Mouse (Mus musculus): ENCODE measurements around the gene Dach2. TPM values are rescaled to one million over a fixed set of nuclear protein-coding genes. Genes with fewer than 3 reads are reported as not detected.
"Not testable (repeated sequence)": the region's sequence is repeated elsewhere in the genome, so short reads cannot be mapped to it uniquely, and the experiment has no call there.

The Dach2 gene
- 0.37 and 0.87 TPM in 2 replicates for polyA plus RNA-seq (2014; fragmentation: Nextera tagmentation; extraction: Ambion mirVana)

DNA sequence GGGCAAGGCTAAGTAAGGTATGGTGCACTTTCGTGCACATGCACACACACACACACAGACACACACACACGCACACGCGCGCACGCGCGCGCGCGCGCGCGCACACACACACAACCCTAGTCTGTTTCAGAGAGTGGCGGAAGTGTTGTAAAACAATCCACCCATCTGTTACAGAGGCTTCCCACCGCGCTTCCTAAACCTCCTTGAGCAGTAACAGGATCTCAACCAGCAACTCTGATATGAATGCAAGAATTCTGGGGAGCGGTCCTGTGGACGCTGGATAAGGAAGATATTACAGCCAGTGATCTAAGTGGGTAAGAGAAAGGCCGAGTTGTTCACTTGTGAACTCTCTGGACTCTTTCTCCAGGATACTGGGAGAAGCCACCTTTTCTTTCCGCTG lies at the start of gene Dach2:
TSS of gene Dach2 (plus strand) at position 107 of the 400 bp plus-strand sequence.
- Histone ChIP-seq H3K4me1 (ENCODE audit: control insufficient read depth, insufficient read depth, low read length) (no peaks in the 10 kb centered on the region), H3K27me3 (ENCODE audit: control insufficient read depth, insufficient read depth, low read length) (no peaks in the 10 kb centered on the region), H3K27ac (ENCODE audit: low read depth, low read length) (no peak within 1 kb of the TSS), H3K36me3 (ENCODE audit: control insufficient read depth, insufficient read depth, low read length) (no peaks in the 10 kb centered on the region), H3K9me3 (replicated peaks; ENCODE audit: control insufficient read depth, low read length) (no peaks in the 10 kb centered on the region), H3K9ac (ENCODE audit: low read depth, low read length) (0 out of 2 replicates have a peak within 1 kb of the TSS, but pooled peaks have one; percentile 28), H3K4me3 (ENCODE audit: low read depth, low read length) (peak within 1 kb of the TSS; percentile 46), H3K4me2 (peak within 1 kb of the TSS; percentile 78)
- ATAC-seq (replicated peaks; ENCODE audit: insufficient number of reproducible peaks, low FRiP score, low TSS enrichment) = no peak
- 15% methylated on average over 21 of the region's 21 CpGs for WGBS (ENCODE audit: insufficient replicate concordance)

DNA sequence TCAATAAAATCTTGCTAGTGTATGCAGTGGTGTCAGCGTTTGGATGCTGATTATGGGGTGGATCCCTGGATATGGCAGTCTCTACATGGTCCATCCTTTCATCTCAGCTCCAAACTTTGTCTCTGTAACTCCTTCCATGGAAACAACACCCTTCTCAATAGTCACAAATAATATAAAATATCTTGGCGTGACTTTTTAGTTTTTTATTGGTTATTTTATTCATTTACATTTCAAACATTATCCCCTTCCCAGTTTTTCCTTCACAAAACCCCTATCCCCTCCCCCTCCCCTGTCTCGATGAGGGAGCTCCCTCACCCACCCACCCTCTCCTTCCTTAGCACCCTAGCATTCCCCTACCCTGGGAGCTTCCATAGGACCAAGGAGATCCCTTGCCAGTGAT lies 44.9 kb upstream of the Dach2 start:
- not testable (repeated sequence) for H3K4me3 ChIP-seq (ENCODE audit: low read depth, low read length); H3K9me3 ChIP-seq (replicated peaks; ENCODE audit: control insufficient read depth, low read length); ATAC-seq (replicated peaks; ENCODE audit: insufficient number of reproducible peaks, low FRiP score, low TSS enrichment); H3K4me2 ChIP-seq; H3K27me3 ChIP-seq (ENCODE audit: control insufficient read depth, insufficient read depth, low read length); H3K4me1 ChIP-seq (ENCODE audit: control insufficient read depth, insufficient read depth, low read length); H3K9ac ChIP-seq (ENCODE audit: low read depth, low read length); H3K27ac ChIP-seq (ENCODE audit: low read depth, low read length); H3K36me3 ChIP-seq (ENCODE audit: control insufficient read depth, insufficient read depth, low read length)
- WGBS (ENCODE audit: insufficient replicate concordance) = 59% methylated on average over 2 of the region's 3 CpGs

DNA sequence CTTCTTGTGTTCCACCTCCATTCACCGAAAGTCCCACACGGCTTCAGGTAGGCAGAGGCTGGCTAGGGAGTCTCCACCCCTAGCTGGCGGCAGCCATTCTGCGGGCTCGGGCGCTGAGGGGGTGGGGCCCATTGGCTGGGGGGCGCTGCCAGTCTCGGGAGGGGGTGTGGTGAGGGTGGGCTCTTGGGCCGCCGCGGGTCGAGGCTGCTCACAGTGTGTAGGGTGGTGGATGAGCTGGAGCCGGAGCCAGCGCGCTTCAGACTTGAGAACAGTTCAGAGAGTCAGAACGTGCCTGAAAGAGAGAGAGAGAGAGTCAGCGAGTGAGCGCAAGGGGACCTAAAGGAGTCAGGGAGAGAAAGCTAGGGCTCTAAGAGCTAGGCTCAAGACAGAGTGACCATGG lies 721 bp downstream of the Dach2 start:
- Histone ChIP-seq H3K4me2 (peak overlapping the region; percentile 78), H3K9ac (ENCODE audit: low read depth, low read length) (0 out of 2 replicates have a peak overlapping the region, but pooled peaks have one; percentile 28), H3K36me3 (ENCODE audit: control insufficient read depth, insufficient read depth, low read length) (no peaks in the 10 kb centered on the region), H3K9me3 (replicated peaks; ENCODE audit: control insufficient read depth, low read length) (no peaks in the 10 kb centered on the region), H3K27me3 (ENCODE audit: control insufficient read depth, insufficient read depth, low read length) (no peaks in the 10 kb centered on the region), H3K4me3 (ENCODE audit: low read depth, low read length) (peak overlapping the region; percentile 46), H3K27ac (ENCODE audit: low read depth, low read length) (no peak overlapping the region), H3K4me1 (ENCODE audit: control insufficient read depth, insufficient read depth, low read length) (no peaks in the 10 kb centered on the region)
- WGBS (ENCODE audit: insufficient replicate concordance) = 13% methylated on average over 14 of the region's 18 CpGs
- ATAC-seq (replicated peaks; ENCODE audit: insufficient number of reproducible peaks, low FRiP score, low TSS enrichment) = peak; percentile 97

DNA sequence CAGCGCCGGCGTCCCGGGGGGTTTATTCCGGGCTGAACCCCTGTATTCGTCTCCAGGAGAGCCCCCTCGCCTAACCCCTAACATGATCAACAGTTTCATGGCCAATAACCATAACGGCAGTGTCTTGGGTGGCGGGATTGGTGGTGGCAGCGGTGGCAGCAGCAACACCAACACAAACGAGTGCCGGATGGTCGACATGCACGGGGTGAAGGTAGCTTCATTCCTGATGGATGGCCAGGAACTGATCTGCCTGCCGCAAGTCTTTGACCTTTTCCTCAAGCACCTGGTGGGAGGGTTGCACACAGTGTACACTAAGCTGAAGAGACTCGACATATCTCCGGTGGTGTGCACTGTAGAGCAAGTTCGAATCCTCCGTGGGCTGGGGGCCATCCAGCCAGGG lies 1.2 kb downstream of the Dach2 start:
- no peaks in the 10 kb centered on the region for H3K36me3 ChIP-seq (ENCODE audit: control insufficient read depth, insufficient read depth, low read length)
- H3K4me2 ChIP-seq = peak overlapping the region; percentile 78
- WGBS (ENCODE audit: insufficient replicate concordance) = 8% methylated on average over 19 of the region's 19 CpGs
- 0 out of 2 replicates have a peak overlapping the region, but pooled peaks have one; percentile 28 for H3K9ac ChIP-seq (ENCODE audit: low read depth, low read length)
- H3K9me3 ChIP-seq (replicated peaks; ENCODE audit: control insufficient read depth, low read length) = no peaks in the 10 kb centered on the region
- peak overlapping the region; percentile 46 for H3K4me3 ChIP-seq (ENCODE audit: low read depth, low read length)
- H3K27me3 ChIP-seq (ENCODE audit: control insufficient read depth, insufficient read depth, low read length) = no peaks in the 10 kb centered on the region
- H3K4me1 ChIP-seq (ENCODE audit: control insufficient read depth, insufficient read depth, low read length) = no peaks in the 10 kb centered on the region
- ATAC-seq (replicated peaks; ENCODE audit: insufficient number of reproducible peaks, low FRiP score, low TSS enrichment) = no peak; the same call in none of the 2 replicates
- no peak overlapping the region for H3K27ac ChIP-seq (ENCODE audit: low read depth, low read length)

DNA sequence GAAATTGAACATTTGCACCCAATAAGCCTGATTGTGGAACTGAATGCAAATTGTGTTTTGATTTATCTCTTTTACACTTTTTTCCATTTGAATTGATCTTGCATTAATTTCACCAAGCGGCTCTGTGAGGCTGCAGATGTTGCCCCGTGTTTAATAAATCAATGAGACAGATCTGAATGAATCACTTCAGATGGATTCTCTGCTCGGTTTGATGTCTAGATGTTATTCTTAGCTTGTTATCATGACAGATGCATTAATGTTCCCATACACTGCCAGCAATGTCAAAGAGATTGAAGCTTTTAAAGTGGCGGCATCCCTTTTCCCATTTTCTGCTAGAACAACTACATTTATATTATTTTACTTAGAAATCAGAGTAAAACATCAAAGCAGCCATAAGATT lies 7.0 kb downstream of the Dach2 start:
- no peak overlapping the region for H3K9ac ChIP-seq (ENCODE audit: low read depth, low read length)
- no peak overlapping the region for H3K4me2 ChIP-seq
- H3K27ac ChIP-seq (ENCODE audit: low read depth, low read length) = no peak overlapping the region
- 53% methylated on average over 4 of the region's 4 CpGs for WGBS (ENCODE audit: insufficient replicate concordance)
- no peaks in the 10 kb centered on the region for H3K4me1 ChIP-seq (ENCODE audit: control insufficient read depth, insufficient read depth, low read length)
- H3K36me3 ChIP-seq (ENCODE audit: control insufficient read depth, insufficient read depth, low read length) = no peaks in the 10 kb centered on the region
- no peak overlapping the region for H3K4me3 ChIP-seq (ENCODE audit: low read depth, low read length)
- no peak for ATAC-seq (replicated peaks; ENCODE audit: insufficient number of reproducible peaks, low FRiP score, low TSS enrichment)
- no peaks in the 10 kb centered on the region for H3K27me3 ChIP-seq (ENCODE audit: control insufficient read depth, insufficient read depth, low read length)
- H3K9me3 ChIP-seq (replicated peaks; ENCODE audit: control insufficient read depth, low read length) = no peaks in the 10 kb centered on the region

DNA sequence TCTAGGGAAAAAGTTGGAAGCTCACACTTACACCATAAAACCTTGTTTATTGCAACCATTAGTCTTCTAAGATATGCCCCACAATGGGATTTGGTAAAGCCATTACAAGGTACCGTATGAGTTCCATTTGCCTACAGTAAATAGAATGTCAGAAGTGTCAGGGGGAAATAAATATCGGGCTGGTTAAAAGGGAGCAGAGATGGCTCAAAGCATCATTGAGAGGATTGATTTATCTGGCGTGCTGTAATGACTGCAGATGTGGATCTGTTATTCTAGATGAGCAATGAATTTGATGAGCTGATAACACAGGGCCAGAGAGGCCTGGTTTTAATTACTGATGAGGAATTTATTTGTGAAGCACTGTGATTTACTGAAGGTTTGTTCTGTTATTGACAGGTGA lies 40.8 kb downstream of the Dach2 start:
- Histone ChIP-seq H3K9ac (ENCODE audit: low read depth, low read length) (no peak overlapping the region), H3K36me3 (ENCODE audit: control insufficient read depth, insufficient read depth, low read length) (no peaks in the 10 kb centered on the region), H3K4me1 (ENCODE audit: control insufficient read depth, insufficient read depth, low read length) (no peaks in the 10 kb centered on the region), H3K4me2 (no peak overlapping the region), H3K27ac (ENCODE audit: low read depth, low read length) (no peak overlapping the region), H3K4me3 (ENCODE audit: low read depth, low read length) (no peak overlapping the region), H3K27me3 (ENCODE audit: control insufficient read depth, insufficient read depth, low read length) (no peaks in the 10 kb centered on the region), H3K9me3 (replicated peaks; ENCODE audit: control insufficient read depth, low read length) (no peaks in the 10 kb centered on the region)
- no peak for ATAC-seq (replicated peaks; ENCODE audit: insufficient number of reproducible peaks, low FRiP score, low TSS enrichment)
- WGBS (ENCODE audit: insufficient replicate concordance) = 68% methylated on average over 3 of the region's 3 CpGs

DNA sequence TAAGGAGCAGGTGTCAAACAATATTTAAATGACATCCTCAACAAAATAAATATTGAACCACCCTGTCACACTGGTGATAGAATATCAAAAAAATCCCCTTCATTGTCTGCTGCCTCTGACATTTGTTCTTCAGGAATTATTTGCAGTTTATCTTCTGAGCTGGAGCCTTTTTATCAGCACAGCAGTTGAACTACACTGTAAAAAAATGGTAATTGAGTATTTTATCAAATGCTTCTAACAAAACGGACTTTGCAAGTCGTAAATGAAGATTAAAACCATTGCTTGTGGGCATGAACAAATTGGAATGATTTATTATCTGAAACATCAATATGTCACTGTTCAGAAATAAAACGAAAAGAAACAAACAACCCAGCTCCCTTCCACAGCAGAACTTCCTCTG lies 97.1 kb downstream of the Dach2 start:
- no peaks in the 10 kb centered on the region for H3K4me1 ChIP-seq (ENCODE audit: control insufficient read depth, insufficient read depth, low read length)
- ATAC-seq (replicated peaks; ENCODE audit: insufficient number of reproducible peaks, low FRiP score, low TSS enrichment) = no peak
- H3K36me3 ChIP-seq (ENCODE audit: control insufficient read depth, insufficient read depth, low read length) = no peaks in the 10 kb centered on the region
- no peak overlapping the region for H3K9ac ChIP-seq (ENCODE audit: low read depth, low read length)
- H3K27me3 ChIP-seq (ENCODE audit: control insufficient read depth, insufficient read depth, low read length) = no peaks in the 10 kb centered on the region
- 57% methylated on average over 3 of the region's 3 CpGs for WGBS (ENCODE audit: insufficient replicate concordance)
- no peak overlapping the region for H3K27ac ChIP-seq (ENCODE audit: low read depth, low read length)
- H3K4me2 ChIP-seq = no peak overlapping the region
- no peaks in the 10 kb centered on the region for H3K9me3 ChIP-seq (replicated peaks; ENCODE audit: control insufficient read depth, low read length)
- no peak overlapping the region for H3K4me3 ChIP-seq (ENCODE audit: low read depth, low read length)

DNA sequence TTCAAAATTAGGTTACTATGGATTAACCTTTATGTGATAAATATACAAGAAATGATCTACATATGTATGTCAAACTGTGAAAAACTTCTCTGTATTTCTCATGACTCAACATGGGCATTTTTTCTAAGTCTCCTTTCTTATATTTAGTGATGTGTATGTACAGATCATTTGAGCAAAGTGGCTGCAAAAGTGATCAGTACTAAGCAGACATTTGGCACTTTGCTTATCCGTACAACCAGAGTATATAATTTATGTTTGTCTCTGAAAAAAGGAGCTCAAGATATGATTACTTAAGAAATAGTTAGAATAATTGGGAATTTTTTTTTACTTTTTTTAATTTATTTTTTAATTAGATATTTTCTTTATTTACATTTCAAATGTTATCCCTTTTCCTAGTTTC lies 111.4 kb downstream of the Dach2 start:
- Histone ChIP-seq H3K36me3 (ENCODE audit: control insufficient read depth, insufficient read depth, low read length) (no peaks in the 10 kb centered on the region), H3K4me3 (ENCODE audit: low read depth, low read length) (no peak overlapping the region), H3K27me3 (ENCODE audit: control insufficient read depth, insufficient read depth, low read length) (no peaks in the 10 kb centered on the region), H3K4me2 (no peak overlapping the region), H3K4me1 (ENCODE audit: control insufficient read depth, insufficient read depth, low read length) (no peaks in the 10 kb centered on the region), H3K27ac (ENCODE audit: low read depth, low read length) (no peak overlapping the region), H3K9me3 (replicated peaks; ENCODE audit: control insufficient read depth, low read length) (no peaks in the 10 kb centered on the region), H3K9ac (ENCODE audit: low read depth, low read length) (no peak overlapping the region)
- WGBS (ENCODE audit: insufficient replicate concordance) = 73% methylated on average over 1 of the region's 1 CpGs
- ATAC-seq (replicated peaks; ENCODE audit: insufficient number of reproducible peaks, low FRiP score, low TSS enrichment) = no peak

DNA sequence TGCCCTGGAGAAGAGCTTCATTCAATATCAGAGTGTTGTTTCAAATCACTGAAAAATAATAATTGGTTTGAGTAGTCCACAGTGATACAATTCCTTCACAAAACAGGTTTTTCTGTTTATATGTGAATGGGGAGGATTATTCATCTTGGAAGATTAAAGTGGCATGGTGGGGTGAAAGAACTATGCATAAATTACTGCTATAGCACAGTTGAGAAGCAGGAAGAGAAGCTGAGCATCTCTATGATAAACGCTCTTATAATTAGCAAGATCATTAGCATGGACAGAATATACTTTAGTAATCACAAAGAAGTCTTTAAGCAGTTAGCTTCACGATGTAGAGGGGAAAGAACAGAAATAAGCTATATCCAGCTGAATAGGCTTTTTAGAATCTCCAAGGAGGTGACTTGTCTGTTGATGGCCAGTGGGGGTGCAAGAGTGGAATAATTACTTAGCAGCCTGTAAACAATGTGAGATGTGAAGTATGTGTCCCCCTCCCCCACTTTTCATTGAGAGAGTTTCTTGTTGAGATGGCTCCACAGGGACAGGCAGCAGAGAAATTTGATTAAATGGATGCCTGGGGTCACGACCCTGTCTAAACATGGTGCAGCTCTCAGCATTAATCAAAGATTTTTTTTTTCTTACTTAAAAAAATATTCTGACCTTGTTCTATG lies 124.3 kb downstream of the Dach2 start:
- no peaks in the 10 kb centered on the region for H3K27me3 ChIP-seq (ENCODE audit: control insufficient read depth, insufficient read depth, low read length)
- 49% methylated on average over 3 of the region's 3 CpGs for WGBS (ENCODE audit: insufficient replicate concordance)
- no peak for ATAC-seq (replicated peaks; ENCODE audit: insufficient number of reproducible peaks, low FRiP score, low TSS enrichment)
- no peak overlapping the region for H3K9ac ChIP-seq (ENCODE audit: low read depth, low read length)
- no peak overlapping the region for H3K4me2 ChIP-seq
- H3K4me1 ChIP-seq (ENCODE audit: control insufficient read depth, insufficient read depth, low read length) = no peaks in the 10 kb centered on the region
- no peaks in the 10 kb centered on the region for H3K36me3 ChIP-seq (ENCODE audit: control insufficient read depth, insufficient read depth, low read length)
- H3K9me3 ChIP-seq (replicated peaks; ENCODE audit: control insufficient read depth, low read length) = no peaks in the 10 kb centered on the region
- no peak overlapping the region for H3K27ac ChIP-seq (ENCODE audit: low read depth, low read length)
- H3K4me3 ChIP-seq (ENCODE audit: low read depth, low read length) = no peak overlapping the region
